Mouse (Mus musculus): Measurements from ENCODE around the gene Fuk.

DNA sequence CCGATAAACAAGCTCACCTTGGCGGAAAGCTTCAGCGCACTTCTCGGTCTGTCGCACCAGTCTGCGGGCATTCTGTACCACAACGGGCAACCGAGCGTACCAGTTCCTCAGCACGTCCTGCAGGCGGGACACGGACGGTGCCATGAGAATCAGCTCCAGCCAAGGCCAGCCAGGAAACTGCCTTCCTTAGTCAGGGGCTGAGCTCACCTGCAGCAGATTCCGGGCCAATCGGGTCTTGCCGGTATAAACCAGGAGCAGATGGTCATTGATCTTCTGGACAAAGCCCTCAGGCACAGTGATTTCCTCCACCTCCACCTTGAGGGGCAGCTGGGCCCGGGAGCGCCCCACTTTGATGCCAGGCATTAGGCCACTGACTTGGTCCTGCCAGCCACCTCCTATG is 18.5 kb downstream of the Fuk start:
- TF ChIP-seq FLI1 (IDR thresholded peaks at IDR 0.05; ENCODE audit: low read length) (no peak), GATA1 (IDR thresholded peaks at IDR 0.05; ENCODE audit: borderline replicate concordance, low read length) (no peak)
